Mouse (Mus musculus) heart, adult 18-20 months (tissue): Measurements from ENCODE around the gene Gsta4. TPM values are rescaled to one million over a fixed set of nuclear protein-coding genes. Genes with fewer than 3 reads are reported as not detected.
"Not testable (repeated sequence)": the region's sequence is repeated elsewhere in the genome, so short reads cannot be mapped to it uniquely, and the experiment has no call there.

ENCODE experiments used
- DNase-seq, 2 experiments: peaks; one replicate each; pipeline ENCODE4 v3.0.0; 2021 to 2022; ENCODE audit warnings: mixed read lengths in 1 of 2
- long read RNA-seq, 2 experiments: library from polyadenylated mRNA; stranded (forward); transcript quantifications; one replicate each; pipeline ENCODE4 v2.0.0; 2021
- total RNA-seq, 2 experiments: library from RNA; stranded (reverse); gene quantifications; 2 replicates each; pipeline ENCODE4 v1.2.3; 2021

Gene Gsta4
- 100 to 1,000 TPM; 125 to 127 TPM for total RNA-seq
- long read RNA-seq, experiment 1, transcript Gsta4-201 (7 exons, 977 nt), result major isoform, 66 of 80 reads
- long read RNA-seq, experiment 1, partial matches to known transcripts, result 13 of 80 reads
- long read RNA-seq, experiment 1, other reads (novel, unspliced or antisense), result 1 of 80 reads
- long read RNA-seq, experiment 2, transcript Gsta4-201 (7 exons, 977 nt), result major isoform, 26 of 32 reads
- long read RNA-seq, experiment 2, partial matches to known transcripts, result 6 of 32 reads
- long read RNA-seq, experiment 2, other reads (novel, unspliced or antisense), result 0 of 32 reads

- DNase-seq, result not testable (repeated sequence)
These were observed at the start of gene Gsta4 for GRCm38 (mm10) chr9:78182474-78182873. Gene Gsta4, plus strand, starts transcription at chr9:78182774.

GRCm38 (mm10) chr9:78135658-78136057 lies 46.9 kb upstream of the Gsta4 start:
- no peak for DNase-seq

DNA sequence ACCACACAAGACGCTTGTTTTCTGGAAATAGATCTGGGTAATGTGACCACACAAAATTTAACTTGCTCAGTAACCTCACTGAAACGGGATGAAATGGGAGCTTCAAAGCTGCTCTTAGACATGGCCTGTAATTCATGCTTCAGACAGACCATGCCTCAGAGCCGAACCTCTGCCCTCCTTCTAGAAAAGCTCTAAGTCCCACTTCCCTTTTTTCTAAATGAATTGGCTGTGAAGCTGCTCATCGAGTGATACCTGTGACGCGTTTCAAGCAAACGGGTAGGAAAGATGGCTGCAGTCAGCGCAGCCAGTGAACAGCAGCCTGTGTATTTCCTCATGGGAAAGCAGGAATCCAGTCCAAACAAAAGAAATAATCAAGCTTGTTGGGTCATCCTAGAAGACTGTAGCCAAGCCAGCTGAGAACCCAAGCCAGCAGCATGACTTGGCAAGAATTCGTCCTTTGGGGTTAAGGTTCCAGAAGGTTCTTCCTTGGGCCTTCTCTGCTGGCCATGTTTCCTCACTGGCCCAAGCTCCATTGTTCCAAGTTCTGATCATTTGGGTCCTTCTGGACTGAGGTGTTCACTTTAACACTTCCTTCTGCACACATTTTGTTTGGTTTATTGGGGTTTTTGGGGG lies 44.4 kb upstream of the Gsta4 start:
- DNase-seq, result peak; percentile 66 to 69

- DNase-seq, result peak; percentile 72 to 75
These were observed 43.1 kb upstream of the Gsta4 start for GRCm38 (mm10) chr9:78139463-78139862.

DNA sequence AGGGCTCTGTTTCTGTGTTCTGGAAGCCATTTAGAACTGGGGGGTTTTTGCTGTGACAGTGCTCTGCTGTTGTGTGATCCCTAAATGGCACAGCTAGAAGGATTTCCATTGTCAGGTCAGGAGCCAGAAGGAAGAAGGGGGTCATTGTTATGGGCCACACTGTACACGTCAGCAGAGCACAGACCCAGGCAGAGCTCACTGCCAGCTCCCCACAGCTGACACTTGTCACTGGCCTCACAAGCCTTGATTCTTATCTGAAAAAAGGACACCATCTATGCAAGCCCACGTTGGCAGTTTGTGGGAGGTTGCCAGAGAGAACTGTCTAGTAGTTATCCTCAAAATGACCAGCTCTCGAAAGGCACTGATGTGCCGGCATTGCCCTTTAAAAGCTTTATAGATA lies 36.5 kb upstream of the Gsta4 start:
- no peak for DNase-seq

DNA sequence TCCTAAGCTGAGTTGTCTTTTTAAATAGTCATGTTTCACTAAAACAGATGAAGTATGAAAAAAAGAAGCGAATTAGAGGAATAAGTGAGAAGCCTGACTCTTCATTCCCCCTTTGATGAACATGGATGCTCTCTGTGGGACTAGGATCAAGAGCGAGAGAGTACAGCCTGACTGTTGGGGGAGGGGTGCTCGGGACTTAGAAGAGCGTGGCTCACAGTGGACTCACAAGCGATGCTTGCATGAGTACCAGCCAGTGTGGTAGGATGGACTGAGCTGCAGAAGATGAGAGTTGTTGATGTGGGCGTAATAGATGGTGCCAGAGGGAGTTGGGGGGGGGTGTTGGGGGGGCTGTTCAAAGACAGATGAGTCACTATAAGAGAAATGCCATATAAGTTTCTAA lies 35.9 kb upstream of the Gsta4 start:
- DNase-seq, result no peak

DNA sequence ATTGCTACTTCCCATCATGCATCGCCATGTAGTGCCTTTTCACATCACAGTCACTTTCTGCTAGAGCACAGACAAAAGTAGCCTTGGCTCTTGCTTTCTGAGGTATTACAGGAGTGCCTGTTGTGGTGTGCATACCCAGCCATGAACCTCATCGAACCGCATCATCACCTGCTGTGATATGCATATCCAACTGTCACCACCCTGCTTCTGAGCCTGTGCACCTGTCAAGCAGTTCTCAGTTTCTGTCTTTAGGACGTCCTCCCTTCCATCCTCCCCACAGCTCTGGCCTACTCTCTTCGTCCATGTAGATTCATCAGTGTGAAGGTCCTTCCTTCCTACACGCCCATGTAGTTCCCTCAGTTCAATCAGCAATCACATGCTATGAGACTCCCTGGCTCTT lies 34.4 kb upstream of the Gsta4 start:
- no peak for DNase-seq

- not testable (repeated sequence) for DNase-seq
These were observed 32.8 kb upstream of the Gsta4 start for GRCm38 (mm10) chr9:78149770-78150169.

DNA sequence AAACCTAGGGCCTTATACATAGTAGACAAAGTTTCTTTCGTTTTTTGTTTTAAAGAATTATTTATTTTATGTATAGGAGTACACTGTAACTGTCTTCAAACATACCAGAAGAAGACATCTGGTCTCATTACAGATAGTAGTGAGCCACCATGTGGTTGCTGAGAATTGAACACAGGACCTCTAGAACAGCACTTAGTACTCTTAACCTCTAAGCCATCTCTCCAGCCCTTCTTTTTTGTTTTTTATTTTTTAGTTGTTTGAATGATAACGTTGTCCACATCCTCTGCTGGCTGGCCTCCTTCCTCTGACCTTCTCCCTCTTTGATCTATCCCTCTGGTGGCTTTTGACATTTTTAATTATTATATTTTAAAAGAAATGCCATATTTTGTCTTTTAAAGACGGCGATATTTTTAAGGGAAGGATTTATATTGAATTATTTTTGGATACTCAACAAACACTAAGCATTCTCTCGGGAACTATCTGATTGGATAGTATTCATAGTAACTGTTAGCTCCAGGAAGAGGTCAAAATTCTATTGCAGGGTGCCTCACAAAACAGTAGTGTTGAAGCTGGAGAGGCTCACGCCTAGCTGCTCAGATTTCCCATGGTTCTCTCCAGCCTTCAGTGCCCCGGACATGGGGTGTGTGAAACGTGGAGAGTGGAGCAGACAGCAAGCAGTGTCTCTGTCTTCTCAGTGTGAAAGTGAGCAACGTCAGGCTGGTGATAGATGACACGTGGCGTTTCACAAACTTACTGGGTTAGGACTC lies 28.2 kb upstream of the Gsta4 start:
- DNase-seq, result peak in 1 of 2 experiments; percentile 24

DNA sequence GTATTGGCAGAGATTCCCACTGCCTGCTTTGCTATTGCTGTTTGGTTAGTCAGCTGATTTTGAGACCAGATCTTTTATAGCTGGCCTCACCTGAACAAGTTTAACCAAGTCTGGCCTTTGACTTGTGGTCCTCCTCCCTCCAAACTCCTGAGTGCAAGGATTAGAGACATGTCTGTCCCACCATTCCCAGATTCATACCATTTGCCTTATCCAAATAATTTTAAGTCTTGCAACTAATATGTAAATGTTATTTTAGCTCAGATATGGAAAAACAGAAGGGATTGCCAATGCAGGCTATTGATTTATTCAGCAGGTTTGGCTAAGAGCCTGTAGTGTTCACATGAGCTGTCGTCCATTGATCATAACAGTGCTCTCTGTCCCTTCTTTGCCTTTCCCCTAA lies 25.4 kb upstream of the Gsta4 start:
- DNase-seq, result no peak

- no peak for DNase-seq
These were observed 19.3 kb upstream of the Gsta4 start for GRCm38 (mm10) chr9:78163291-78163690.

DNA sequence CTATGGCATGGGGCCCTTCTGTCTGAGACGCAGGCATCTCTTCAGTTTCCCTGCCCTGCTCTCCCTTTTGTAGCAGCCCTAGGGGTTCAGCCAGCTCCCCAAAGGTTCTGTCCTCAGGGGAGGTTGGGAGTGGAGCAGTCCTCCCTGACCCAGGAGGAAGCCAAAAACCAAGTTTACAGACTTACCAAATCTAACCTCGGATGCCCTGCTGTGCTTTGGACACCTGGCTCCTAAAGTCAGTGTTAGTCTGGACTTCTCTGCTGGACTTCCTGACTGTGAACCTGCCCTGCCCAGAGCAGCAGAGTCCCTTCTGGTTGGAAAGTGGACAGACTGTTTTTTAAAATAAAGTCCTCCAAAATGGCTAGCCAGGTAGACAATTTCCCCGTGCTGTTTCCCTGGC lies 17.8 kb upstream of the Gsta4 start:
- no peak for DNase-seq

DNA sequence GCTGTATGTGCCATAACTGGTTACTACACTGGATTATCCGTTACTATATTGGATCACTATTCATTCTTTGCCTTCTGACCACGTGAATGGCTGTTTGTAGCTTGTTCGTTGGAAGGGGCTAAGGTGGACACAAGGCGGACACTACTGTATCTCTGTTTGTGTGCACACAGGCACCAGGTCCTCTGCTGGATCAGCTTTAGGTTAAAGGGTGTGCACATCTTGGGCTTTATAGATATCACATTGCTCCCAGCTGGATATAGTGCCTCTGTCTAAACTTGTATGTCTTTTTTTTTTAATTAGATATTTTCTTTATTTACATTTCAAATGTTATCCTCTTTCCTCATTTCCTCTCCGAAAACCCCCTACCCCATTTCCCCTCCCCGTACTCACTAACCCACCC lies 17.1 kb upstream of the Gsta4 start:
- DNase-seq, result no peak

DNA sequence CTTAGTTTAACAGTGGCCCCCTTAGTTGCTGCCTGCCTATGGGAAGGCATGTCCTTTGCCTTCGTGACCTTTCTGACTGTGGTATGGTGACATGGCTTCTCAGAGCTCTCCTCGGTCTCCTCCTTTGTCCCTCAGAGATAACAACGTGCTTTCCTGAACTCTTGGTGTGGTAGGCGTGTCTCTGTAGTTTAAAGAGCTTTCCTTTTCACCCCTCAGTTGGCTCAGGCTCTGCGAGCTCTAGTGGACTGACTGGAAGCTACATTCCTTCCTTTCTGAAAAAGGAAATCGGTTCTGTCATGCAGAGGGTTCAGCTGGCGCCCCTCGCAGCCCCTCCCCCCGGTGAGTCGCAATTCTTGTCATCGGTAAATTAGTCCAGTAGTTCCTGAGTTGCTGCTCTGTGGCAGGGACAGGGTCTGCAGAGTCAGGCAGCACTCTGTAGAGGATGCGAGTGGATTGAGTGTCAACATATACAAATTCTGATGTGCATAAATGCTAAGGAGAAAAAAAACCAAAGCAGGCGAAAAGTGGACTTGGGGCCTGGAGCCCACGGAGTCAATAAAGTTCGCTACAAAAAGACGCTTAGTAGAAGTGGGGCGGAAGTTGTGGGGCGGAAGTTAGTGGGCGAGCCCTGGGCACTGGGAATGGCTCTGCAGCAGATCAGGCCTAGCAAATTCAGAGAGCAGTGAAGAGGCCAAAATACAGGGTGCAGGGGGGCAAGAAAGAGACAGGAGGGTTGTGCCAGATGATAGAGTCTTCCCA lies 15.7 kb upstream of the Gsta4 start:
- no peak for DNase-seq

DNA sequence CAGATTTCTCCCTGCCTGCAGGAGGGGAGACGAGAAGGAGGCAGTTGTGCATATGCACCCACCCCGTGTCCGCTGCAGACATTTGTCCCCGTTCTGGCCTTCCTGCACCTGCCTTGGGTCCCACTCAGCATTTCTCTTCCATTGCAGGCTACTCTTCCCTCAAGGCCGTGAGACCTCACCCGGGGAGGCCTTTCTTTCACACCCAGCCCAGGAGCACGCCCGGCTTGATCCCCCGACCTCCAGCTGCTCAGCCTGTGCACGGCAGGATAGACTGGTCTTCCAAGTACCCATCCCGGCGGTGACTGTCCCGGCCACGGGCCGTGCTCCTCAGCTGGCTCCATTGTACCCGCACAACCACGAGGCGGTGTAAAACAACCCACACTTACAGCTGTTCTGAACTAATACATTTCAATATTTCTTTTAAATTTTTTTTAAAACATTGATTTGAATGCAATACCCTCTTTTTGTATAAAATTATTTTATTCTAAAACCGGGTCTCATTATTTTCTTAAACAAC lies 15.1 kb upstream of the Gsta4 start:
- no peak for DNase-seq

DNA sequence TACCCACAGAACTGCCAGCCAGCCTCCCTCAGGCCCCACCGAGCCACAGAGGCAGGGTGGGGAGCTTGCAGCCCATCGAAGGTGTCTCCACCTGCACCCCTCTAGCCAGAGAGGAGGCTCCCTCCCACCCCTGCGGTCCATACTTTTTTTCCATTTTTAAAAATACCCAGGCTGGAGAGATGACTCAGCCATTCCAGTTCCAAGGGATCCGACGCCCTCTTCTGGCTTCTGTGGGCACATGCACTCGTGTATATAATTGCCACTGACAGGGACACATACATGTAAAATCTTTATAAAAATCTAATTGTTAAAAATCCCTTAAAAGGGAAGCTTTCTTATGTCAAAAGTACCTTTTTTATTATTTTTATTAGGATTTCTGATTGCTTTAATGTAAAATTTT lies 13.7 kb upstream of the Gsta4 start:
- DNase-seq, result no peak

DNA sequence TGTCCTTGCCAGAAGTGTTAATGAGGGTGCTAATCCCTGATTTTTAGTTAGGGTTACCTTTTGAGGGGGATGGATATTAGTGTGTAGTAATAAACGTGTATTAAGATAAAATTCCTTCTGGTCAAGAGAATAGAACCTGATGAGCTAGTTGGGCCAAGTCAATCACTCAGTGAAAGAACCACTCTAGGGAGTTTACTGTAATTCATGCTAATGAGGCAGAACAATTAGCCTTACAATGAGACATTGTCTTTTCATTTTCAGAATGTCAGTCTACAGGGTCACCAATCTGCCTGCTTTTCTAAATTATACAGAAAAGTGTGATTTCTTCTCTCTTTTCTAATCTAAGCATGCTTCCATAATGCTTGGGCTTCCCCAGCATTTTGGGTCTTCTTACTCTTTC lies 8.6 kb upstream of the Gsta4 start:
- no peak for DNase-seq

- DNase-seq, result not testable (repeated sequence)
These were observed 7.7 kb upstream of the Gsta4 start for GRCm38 (mm10) chr9:78174925-78175276.

- peak; percentile 96 to 97 for DNase-seq
These were observed 7.0 kb upstream of the Gsta4 start for GRCm38 (mm10) chr9:78175277-78176200.

DNA sequence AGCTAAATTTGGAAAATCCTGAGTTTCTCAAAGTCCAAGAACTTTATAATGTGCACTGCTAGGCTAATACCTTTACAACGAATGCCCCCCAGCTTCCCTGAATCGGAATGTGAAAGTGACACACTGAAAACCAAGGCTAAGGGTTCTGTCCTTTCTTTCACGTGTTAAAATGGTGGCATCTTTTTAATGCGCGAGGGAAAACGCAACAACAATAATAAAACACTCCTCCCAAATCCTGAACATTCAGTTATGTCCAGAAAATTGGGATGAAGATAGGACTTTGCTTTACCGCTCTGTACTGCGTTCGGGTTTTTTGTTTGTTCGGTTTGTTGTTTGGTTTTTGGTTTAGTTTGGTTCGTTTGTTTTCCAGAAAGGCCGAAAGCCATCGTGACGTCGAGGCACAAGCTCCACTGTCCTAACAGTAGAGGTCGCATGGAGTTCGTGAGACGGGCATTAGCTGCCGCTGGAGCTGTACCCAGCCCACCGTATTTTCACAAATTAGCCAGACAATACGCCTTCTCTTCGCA lies 6.3 kb upstream of the Gsta4 start:
- DNase-seq, result peak; percentile 77 to 78

DNA sequence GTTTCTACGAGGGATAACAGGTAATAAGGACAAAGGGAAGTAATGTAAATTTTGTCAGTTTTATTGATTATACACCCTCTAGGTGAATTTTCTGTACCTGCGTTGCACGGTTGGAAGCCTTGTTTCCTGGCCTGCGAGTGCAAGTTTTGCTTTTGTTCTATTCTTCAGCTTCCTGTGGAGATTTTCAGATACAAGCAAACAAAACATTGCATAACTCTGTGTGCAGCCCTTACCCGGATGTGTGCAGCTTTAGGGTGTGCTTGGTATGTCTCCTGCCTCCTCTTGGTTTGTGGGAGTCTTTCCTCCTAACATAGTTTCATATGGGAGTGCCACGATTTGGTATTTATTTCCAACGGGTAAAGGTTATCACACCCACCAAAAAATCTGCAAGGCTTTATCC lies 5.7 kb upstream of the Gsta4 start:
- peak; percentile 42 to 53 for DNase-seq
